In genomic region chr13:101690167-101690566, GRCm38 (mm10) we compare ENCODE assay signal across 8 mouse cellular contexts.
DNase-seq lines count a peak whose midpoint lies in the region; ATAC-seq and TF ChIP-seq lines count a peak whose summit lies in the region.

No protein-coding gene starts in this region.

- 0 out of 2 replicates have a peak overlapping the region, but pooled peaks have one; percentile 37 for H3K9ac ChIP-seq in midbrain, embryonic 16.5 days (ENCODE audit: low read depth, low read length)

- no peaks in the 10 kb centered on the region for H3K27me3 ChIP-seq in midbrain, embryonic 16.5 days (ENCODE audit: control insufficient read depth, insufficient read depth, low read depth, low read length)

- no peaks in the 10 kb centered on the region for H3K9me3 ChIP-seq in midbrain, embryonic 16.5 days (replicated peaks; ENCODE audit: control insufficient read depth, low read length, poor library complexity, severe bottlenecking)

- H3K4me3 ChIP-seq in left cerebral cortex, adult 2 months: peak overlapping the region; percentile 72
- H3K4me3 ChIP-seq in midbrain, embryonic 16.5 days (ENCODE audit: low read depth, low read length): 0 out of 2 replicates have a peak overlapping the region, but pooled peaks have one; percentile 1

- intact Hi-C loops in left cerebral cortex, adult 2 months (cut with DNase I): loop anchor here (5.0 kb wide), 3 partner anchors 203 to 733 kb away; no protein-coding TSS in a partner anchor
- intact Hi-C loops in left cerebral cortex, postnatal 25 days (cut with DNase I): loop anchor here (5.0 kb wide), 4 partner anchors 203 to 858 kb away; partner anchors contain the start of gene Slc30a5
- intact Hi-C loops in heart, postnatal 36 days (cut with DNase I): no loop called here

- H3K27ac ChIP-seq in left cerebral cortex, adult 2 months: peak overlapping the region; percentile 97
- H3K27ac ChIP-seq in midbrain, embryonic 16.5 days (ENCODE audit: low read length): 0 out of 2 replicates have a peak overlapping the region, but pooled peaks have one; percentile 18

- DNase-seq in left cerebral cortex, adult 2 months (ENCODE audit: extremely low spot score in 1 of 2, low spot score in 2 of 2): no peak
- no peak for DNase-seq in left cerebral cortex, postnatal 25 days (ENCODE audit: low spot score in 2 of 2)
- DNase-seq in cerebellum, adult 8-10 months: peak; percentile 39
- DNase-seq in heart, postnatal 36 days: peak; percentile 20 to 26
- no peak for DNase-seq in yolk sac, embryonic 10.5 days (ENCODE audit: low spot score)
- no peak for DNase-seq in left cerebral cortex, adult 11 months (ENCODE audit: low spot score)
- no peak for DNase-seq in embryo, embryonic 11 days

- peaks cover 19% of the 10 kb centered on the region for H3K36me3 ChIP-seq in midbrain, embryonic 16.5 days (ENCODE audit: control insufficient read depth, insufficient read depth, low read length)

- ATAC-seq in midbrain, embryonic 16.5 days: no peak

- H3K4me2 ChIP-seq in midbrain, embryonic 16.5 days (ENCODE audit: low read length): peak overlapping the region; percentile 43

- TF ChIP-seq CTCF in left cerebral cortex, adult 2 months (IDR thresholded peaks at IDR 0.05): no peak

- WGBS in midbrain, embryonic 16.5 days: 79% methylated on average over 6 of the region's 6 CpGs

- peaks cover 38% of the 10 kb centered on the region for H3K4me1 ChIP-seq in midbrain, embryonic 16.5 days (ENCODE audit: control insufficient read depth, insufficient read depth, low read length)

Comparison
In these comparisons a context has a peak if more than half of its experiments do, and no peak if none do; other contexts are left out.
1. DNase-seq: peak in cerebellum, adult 8-10 months (single experiment) and heart, postnatal 36 days (2 of 2); none in left cerebral cortex, adult 2 months (0 of 2), left cerebral cortex, postnatal 25 days (0 of 2), yolk sac, embryonic 10.5 days (single experiment), left cerebral cortex, adult 11 months (single experiment) and embryo, embryonic 11 days (single experiment).